Mouse (Mus musculus) gastrocnemius, adult 18-20 months (tissue): ENCODE results near the gene Spon2. TPM values are rescaled to one million over a fixed set of nuclear protein-coding genes. Genes with fewer than 3 reads are reported as not detected.
A peak's percentile ranks its signal among the peaks of the same experiment; 100 is the strongest.

Experiments
- DNase-seq: peaks from one replicate; pipeline ENCODE4 v3.0.0; 2021; ENCODE audit warnings: low spot score
- total RNA-seq, 2 experiments: library from RNA; stranded (reverse); gene quantifications; 2 replicates each; pipeline ENCODE4 v1.2.3; 2021

Gene Spon2
- total RNA-seq, 2 experiments from 2014 or later, result 1.5 to 1.6 TPM

- DNase-seq, result no peak
These were observed 643 bp upstream of the Spon2 start for GRCm38 (mm10) chr5:33218746-33219449.

- no peak for DNase-seq
These were observed 592 bp downstream of the Spon2 start for GRCm38 (mm10) chr5:33217663-33218062.

GRCm38 (mm10) chr5:33214723-33215122 lies 3.5 kb downstream of the Spon2 start:
- no peak for DNase-seq

GRCm38 (mm10) chr5:33211254-33211653 lies 7.0 kb downstream of the Spon2 start:
- no peak for DNase-seq

- no peak for DNase-seq
These were observed 7.7 kb downstream of the Spon2 start for GRCm38 (mm10) chr5:33210515-33210914.

- no peak for DNase-seq
These were observed 9.6 kb downstream of the Spon2 start for GRCm38 (mm10) chr5:33208533-33209245.

- no peak for DNase-seq
These were observed 11.1 kb downstream of the Spon2 start for GRCm38 (mm10) chr5:33207136-33207535.

GRCm38 (mm10) chr5:33206328-33206727 lies 11.9 kb downstream of the Spon2 start:
- no peak for DNase-seq

- DNase-seq, result no peak
These were observed 14.0 kb downstream of the Spon2 start for GRCm38 (mm10) chr5:33204284-33204683.

GRCm38 (mm10) chr5:33203691-33204242 lies 14.5 kb downstream of the Spon2 start:
- DNase-seq, result peak; percentile 86

GRCm38 (mm10) chr5:33203171-33203565 lies 15.1 kb downstream of the Spon2 start:
- DNase-seq, result no peak

- DNase-seq, result no peak
These were observed 15.6 kb downstream of the Spon2 start for GRCm38 (mm10) chr5:33202516-33203170.

GRCm38 (mm10) chr5:33201697-33202096 lies 16.6 kb downstream of the Spon2 start:
- DNase-seq, result no peak

GRCm38 (mm10) chr5:33200071-33200470 lies 18.2 kb downstream of the Spon2 start:
- DNase-seq, result no peak

- DNase-seq, result no peak
These were observed 22.9 kb downstream of the Spon2 start for GRCm38 (mm10) chr5:33195246-33195852.

- no peak for DNase-seq
These were observed 24.7 kb downstream of the Spon2 start for GRCm38 (mm10) chr5:33193567-33193966.

Other genes with a start within 250 kb of the Spon2 start
- gene Ywhah, start 199.6 kb downstream of the Spon2 start, total RNA-seq, result 10 to 100 TPM; 53.1 to 54.1 TPM
- gene Slc5a1, start 114.2 kb downstream of the Spon2 start, total RNA-seq, result not detected
- 100 to 1,000 TPM; 211 to 229 TPM for gene Ctbp1, start 56.5 kb upstream of the Spon2 start, total RNA-seq
- 10 to 100 TPM; 56.5 to 67.7 TPM for gene Maea, start 117.1 kb upstream of the Spon2 start, total RNA-seq
- gene Uvssa, start 160.1 kb upstream of the Spon2 start, total RNA-seq, result 1 to 10 TPM; 2.6 to 2.9 TPM
- not detected for gene Nkx1-1, start 215.5 kb upstream of the Spon2 start, total RNA-seq